Mouse (Mus musculus): ENCODE measurements at regions not wholly inside any gene's neighbourhood (a gene's known extent, or its start where the extent isn't known, plus 50 kb on each side); places are given as distances from the start of the nearest gene placed in this dataset.
"Not testable (repeated sequence)": the region's sequence is repeated elsewhere in the genome, so short reads cannot be mapped to it uniquely, and the experiment has no call there.

DNA sequence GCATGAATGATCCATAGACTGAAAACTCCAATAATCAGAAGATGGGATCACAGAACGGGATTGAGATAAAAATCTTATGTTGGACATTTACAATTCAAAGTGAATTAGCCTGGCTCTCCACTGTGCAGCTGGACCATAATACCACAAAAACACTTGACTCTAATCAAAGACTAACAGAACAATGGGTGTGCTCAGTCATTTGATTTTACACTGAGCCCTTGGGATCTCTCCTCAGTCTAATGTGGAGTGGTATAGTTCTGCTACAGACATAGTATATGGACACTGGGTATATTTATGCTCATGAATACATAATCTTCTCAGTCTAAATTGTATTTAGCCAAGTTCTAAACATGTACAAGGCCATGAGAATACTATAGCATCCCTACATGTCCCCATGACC lies 149.4 kb upstream of the Gm10306 start:
- TF ChIP-seq CTCF (IDR thresholded peaks at IDR 0.05; ENCODE audit: low read depth) (no peak), EP300 (IDR thresholded peaks at IDR 0.05; ENCODE audit: low read depth) (no peak)
- Histone ChIP-seq H3K4me1 (ENCODE audit: control insufficient read depth, insufficient read depth) (no peaks in the 10 kb centered on the region), H3K36me3 (replicated peaks; ENCODE audit: control insufficient read depth, insufficient read depth, low read length) (no peaks in the 10 kb centered on the region), H3K4me3 (ENCODE audit: low read depth, low read length) (no peak overlapping the region), H3K27me3 (ENCODE audit: control insufficient read depth, insufficient read depth, low read length) (no peaks in the 10 kb centered on the region), H3K27ac (ENCODE audit: low read depth) (no peak overlapping the region), H3K9ac (replicated peaks; ENCODE audit: low read depth, low read length) (no peak overlapping the region), H3K4me2 (ENCODE audit: low read depth, low read length) (no peak overlapping the region), H3K9me3 (replicated peaks; ENCODE audit: control insufficient read depth, low read length) (no peaks in the 10 kb centered on the region)
- WGBS: 73% methylated on average over 1 of the region's 1 CpGs
- ATAC-seq (ENCODE audit: insufficient read depth, low read depth) (no peak), DNase-seq (ENCODE audit: low spot score) (no peak)

DNA sequence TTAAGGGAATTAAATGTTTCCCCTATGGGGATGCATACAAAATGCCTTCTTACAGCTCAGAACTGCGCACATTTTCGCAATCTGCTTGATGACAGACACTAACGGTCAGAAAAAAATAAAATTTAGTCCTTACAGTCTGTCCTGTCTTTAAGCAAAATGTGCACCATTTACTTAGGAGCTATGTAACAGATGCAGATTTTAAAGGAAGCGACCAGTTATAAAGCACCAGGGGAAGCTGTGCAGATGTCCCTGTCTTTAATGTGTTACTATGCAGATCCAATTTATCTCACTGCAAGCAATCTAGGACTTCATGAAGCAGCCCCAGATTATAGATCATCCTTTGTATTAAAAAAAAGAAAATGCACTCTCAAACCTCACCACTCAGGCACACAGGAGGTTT lies 148.8 kb upstream of the Gm10306 start:
- Histone ChIP-seq H3K27ac (ENCODE audit: low read depth) (no peak overlapping the region), H3K4me3 (ENCODE audit: low read depth, low read length) (no peak overlapping the region), H3K4me2 (ENCODE audit: low read depth, low read length) (no peak overlapping the region), H3K9me3 (replicated peaks; ENCODE audit: control insufficient read depth, low read length) (no peaks in the 10 kb centered on the region), H3K27me3 (ENCODE audit: control insufficient read depth, insufficient read depth, low read length) (no peaks in the 10 kb centered on the region), H3K9ac (replicated peaks; ENCODE audit: low read depth, low read length) (no peak overlapping the region), H3K36me3 (replicated peaks; ENCODE audit: control insufficient read depth, insufficient read depth, low read length) (no peaks in the 10 kb centered on the region), H3K4me1 (ENCODE audit: control insufficient read depth, insufficient read depth) (no peaks in the 10 kb centered on the region)
- DNase-seq (ENCODE audit: low spot score) (no peak), ATAC-seq (ENCODE audit: insufficient read depth, low read depth) (no peak)
- WGBS: 74% methylated on average over 4 of the region's 4 CpGs
- TF ChIP-seq CTCF (IDR thresholded peaks at IDR 0.05; ENCODE audit: low read depth): no peak

DNA sequence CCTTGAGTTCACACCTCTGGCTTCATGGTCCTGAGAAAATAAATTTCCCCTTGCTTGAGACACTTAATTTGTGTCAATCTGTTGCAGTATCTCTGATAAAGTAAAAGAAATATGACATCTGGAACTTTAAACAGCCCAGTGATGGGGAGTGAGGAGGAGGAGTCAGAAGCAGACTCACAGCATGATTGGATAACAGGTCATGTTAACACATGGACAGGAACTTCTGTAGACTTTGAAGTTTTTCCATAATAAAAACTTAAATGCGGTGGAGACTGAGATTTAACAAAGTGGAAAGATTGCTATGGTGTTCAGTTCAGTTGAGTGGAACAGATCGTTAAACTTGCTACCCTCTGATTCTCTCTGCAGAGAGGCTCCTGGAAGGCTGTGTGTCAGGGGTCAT lies 143.7 kb upstream of the Gm10306 start:
- Histone ChIP-seq H3K4me2 (ENCODE audit: low read depth, low read length) (no peak overlapping the region), H3K4me3 (ENCODE audit: low read depth, low read length) (no peak overlapping the region), H3K36me3 (replicated peaks; ENCODE audit: control insufficient read depth, insufficient read depth, low read length) (no peaks in the 10 kb centered on the region), H3K27ac (ENCODE audit: low read depth) (no peak overlapping the region), H3K27me3 (ENCODE audit: control insufficient read depth, insufficient read depth, low read length) (no peaks in the 10 kb centered on the region), H3K9me3 (replicated peaks; ENCODE audit: control insufficient read depth, low read length) (no peaks in the 10 kb centered on the region), H3K4me1 (ENCODE audit: control insufficient read depth, insufficient read depth) (no peaks in the 10 kb centered on the region), H3K9ac (replicated peaks; ENCODE audit: low read depth, low read length) (no peak overlapping the region)
- DNase-seq (ENCODE audit: low spot score) (no peak), ATAC-seq (ENCODE audit: insufficient read depth, low read depth) (no peak)
- no peak for TF ChIP-seq CTCF (IDR thresholded peaks at IDR 0.05; ENCODE audit: low read depth)
- no peak for TF ChIP-seq EP300 (IDR thresholded peaks at IDR 0.05; ENCODE audit: low read depth)
- 74% methylated on average over 2 of the region's 2 CpGs for WGBS

DNA sequence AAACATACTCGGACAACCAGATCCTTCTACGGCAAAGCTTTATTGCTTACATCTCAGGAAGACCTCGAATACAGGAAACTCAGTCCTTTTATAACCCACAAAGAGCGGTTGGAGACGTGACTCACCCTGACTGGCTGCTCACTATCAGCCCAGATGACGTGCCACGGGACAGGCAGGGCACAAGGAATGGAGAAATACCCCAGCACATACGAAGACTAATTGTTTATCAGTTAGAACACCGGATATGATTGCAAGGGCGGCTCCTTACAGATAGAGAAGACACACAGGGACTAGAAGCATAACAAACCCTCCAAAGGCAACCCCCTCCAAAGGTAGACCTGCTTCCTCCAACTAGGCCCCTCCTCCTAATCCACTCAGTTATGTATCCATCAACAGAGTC lies 130.8 kb upstream of the Gm10306 start:
- not testable (repeated sequence) for H3K9ac ChIP-seq (replicated peaks; ENCODE audit: low read depth, low read length); H3K9me3 ChIP-seq (replicated peaks; ENCODE audit: control insufficient read depth, low read length); H3K4me3 ChIP-seq (ENCODE audit: low read depth, low read length); H3K27ac ChIP-seq (ENCODE audit: low read depth); DNase-seq (ENCODE audit: low spot score); H3K4me1 ChIP-seq (ENCODE audit: control insufficient read depth, insufficient read depth); H3K27me3 ChIP-seq (ENCODE audit: control insufficient read depth, insufficient read depth, low read length); ATAC-seq (ENCODE audit: insufficient read depth, low read depth); H3K36me3 ChIP-seq (replicated peaks; ENCODE audit: control insufficient read depth, insufficient read depth, low read length); H3K4me2 ChIP-seq (ENCODE audit: low read depth, low read length)
- 56% methylated on average over 8 of the region's 10 CpGs for WGBS

DNA sequence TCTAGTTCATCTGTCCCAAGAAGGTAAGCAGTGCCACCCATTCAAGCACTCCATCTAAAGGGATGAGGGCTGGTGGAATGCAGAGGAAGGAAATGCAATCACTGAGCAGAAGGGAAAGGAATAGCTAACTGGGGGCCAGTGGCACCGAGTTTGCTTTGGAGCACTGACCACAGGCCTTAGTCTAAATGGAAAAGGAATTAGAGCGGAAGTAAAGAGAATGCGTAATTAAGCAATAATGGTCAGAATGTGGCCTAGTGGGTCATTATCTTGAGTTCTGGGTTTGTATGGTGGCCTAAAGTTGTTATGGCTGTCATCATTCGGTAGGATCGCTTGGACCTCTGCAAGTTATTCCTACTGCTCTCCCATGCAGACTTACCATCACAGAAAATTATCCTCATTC lies 128.8 kb upstream of the Gm10306 start:
- 87% methylated on average over 5 of the region's 5 CpGs for WGBS
- ATAC-seq (ENCODE audit: insufficient read depth, low read depth) (no peak), DNase-seq (ENCODE audit: low spot score) (no peak)
- Histone ChIP-seq H3K27me3 (ENCODE audit: control insufficient read depth, insufficient read depth, low read length) (no peaks in the 10 kb centered on the region), H3K9me3 (replicated peaks; ENCODE audit: control insufficient read depth, low read length) (peaks cover 7% of the 10 kb centered on the region; the same call in 1 of the 2 replicates), H3K9ac (replicated peaks; ENCODE audit: low read depth, low read length) (no peak overlapping the region), H3K4me3 (ENCODE audit: low read depth, low read length) (no peak overlapping the region), H3K36me3 (replicated peaks; ENCODE audit: control insufficient read depth, insufficient read depth, low read length) (no peaks in the 10 kb centered on the region), H3K27ac (ENCODE audit: low read depth) (no peak overlapping the region), H3K4me2 (ENCODE audit: low read depth, low read length) (no peak overlapping the region), H3K4me1 (ENCODE audit: control insufficient read depth, insufficient read depth) (no peaks in the 10 kb centered on the region)
- TF ChIP-seq EP300 (IDR thresholded peaks at IDR 0.05; ENCODE audit: low read depth) (no peak), CTCF (IDR thresholded peaks at IDR 0.05; ENCODE audit: low read depth) (no peak)

DNA sequence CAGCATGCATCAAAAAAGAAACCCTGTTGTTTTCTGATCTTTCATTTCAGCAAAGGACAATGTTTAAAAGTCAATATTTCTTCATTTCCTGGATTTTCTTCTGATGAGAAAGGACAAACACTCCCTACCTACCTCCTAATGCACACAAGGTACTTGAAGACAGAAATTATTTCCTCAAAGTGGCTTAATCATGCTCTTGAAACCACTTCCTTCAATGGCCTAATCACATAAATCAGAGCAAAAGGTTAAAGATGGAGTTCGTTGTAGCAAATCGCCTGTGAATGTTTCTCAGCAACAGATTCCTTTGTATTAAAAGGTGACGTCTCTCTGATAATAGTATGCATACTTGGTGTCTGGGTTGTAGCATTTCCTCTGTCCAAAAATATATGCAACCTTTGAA lies 124.3 kb upstream of the Gm10306 start:
- DNase-seq (ENCODE audit: low spot score): no peak
- Histone ChIP-seq H3K4me3 (ENCODE audit: low read depth, low read length) (no peak overlapping the region), H3K4me2 (ENCODE audit: low read depth, low read length) (no peak overlapping the region), H3K9ac (replicated peaks; ENCODE audit: low read depth, low read length) (no peak overlapping the region), H3K27me3 (ENCODE audit: control insufficient read depth, insufficient read depth, low read length) (no peaks in the 10 kb centered on the region), H3K9me3 (replicated peaks; ENCODE audit: control insufficient read depth, low read length) (peaks cover 7% of the 10 kb centered on the region; the same call in 1 of the 2 replicates), H3K27ac (ENCODE audit: low read depth) (no peak overlapping the region), H3K4me1 (ENCODE audit: control insufficient read depth, insufficient read depth) (no peaks in the 10 kb centered on the region), H3K36me3 (replicated peaks; ENCODE audit: control insufficient read depth, insufficient read depth, low read length) (no peaks in the 10 kb centered on the region)
- no peak for ATAC-seq (ENCODE audit: insufficient read depth, low read depth)
- WGBS: 68% methylated on average over 3 of the region's 3 CpGs
- TF ChIP-seq EP300 (IDR thresholded peaks at IDR 0.05; ENCODE audit: low read depth) (no peak), CTCF (IDR thresholded peaks at IDR 0.05; ENCODE audit: low read depth) (no peak)

Measured in heart, postnatal 0 days (tissue).